Mouse (Mus musculus) erythroblast, embryonic 14.5 days (primary cell): ENCODE results near the gene Arnt2.

Experiments used
- GATA1 ChIP-seq: IDR thresholded peaks from 2 replicates; pipeline ENCODE4 v1.6.1; 2012; ENCODE audit warnings: low read length, inconsistent platforms, mixed read lengths
- TAL1 ChIP-seq: IDR thresholded peaks from 3 replicates; pipeline ENCODE4 v1.6.1; 2012; ENCODE audit warnings: low read length, inconsistent platforms, mixed read lengths

- TF ChIP-seq GATA1 (no peak), TAL1 (no peak)
These were observed 130.7 kb downstream of the Arnt2 start for GRCm38 (mm10) chr7:84279231-84279630.
